Mouse (Mus musculus): ENCODE results near the gene Srebf2. TPM values are rescaled to one million over a fixed set of nuclear protein-coding genes. Genes with fewer than 3 reads are reported as not detected.
"Not testable (repeated sequence)": the region's sequence is repeated elsewhere in the genome, so short reads cannot be mapped to it uniquely, and the experiment has no call there.

Gene Srebf2
- total RNA-seq, 2 experiments from 2014 or later: 35.1 to 38.8 TPM

GRCm38 (mm10) chr15:82220003-82220675, 73.2 kb downstream of the Srebf2 start:
- DNase-seq: no peak
- intact Hi-C loops (cut with DNase I): no loop called here

- intact Hi-C loops (cut with DNase I): no loop called here
- no peak for DNase-seq
Observed at GRCm38 (mm10) chr15:82221104-82221860, 74.3 kb downstream of the Srebf2 start.

DNA sequence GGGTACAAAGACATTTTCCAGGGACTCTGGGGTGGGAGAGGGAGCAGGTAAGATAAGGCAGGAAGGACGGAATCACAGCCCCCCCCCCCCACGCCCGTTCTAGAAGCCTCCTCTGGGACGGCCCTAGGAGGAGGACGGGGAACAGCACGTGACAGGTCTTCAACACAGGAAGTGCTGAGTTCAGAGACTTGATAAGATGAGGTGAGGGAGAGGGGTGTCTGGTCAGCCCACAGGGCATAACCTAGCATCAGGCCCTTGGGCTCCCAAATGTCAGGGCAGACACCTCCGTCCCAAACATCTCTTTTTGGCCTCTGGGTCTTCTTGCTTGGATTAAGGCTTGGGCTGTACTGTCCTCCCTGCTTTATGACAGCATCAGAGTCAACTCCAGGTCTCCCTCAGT, 76.3 kb downstream of the Srebf2 start:
- intact Hi-C loops (cut with DNase I): no loop called here
- DNase-seq: no peak

DNA sequence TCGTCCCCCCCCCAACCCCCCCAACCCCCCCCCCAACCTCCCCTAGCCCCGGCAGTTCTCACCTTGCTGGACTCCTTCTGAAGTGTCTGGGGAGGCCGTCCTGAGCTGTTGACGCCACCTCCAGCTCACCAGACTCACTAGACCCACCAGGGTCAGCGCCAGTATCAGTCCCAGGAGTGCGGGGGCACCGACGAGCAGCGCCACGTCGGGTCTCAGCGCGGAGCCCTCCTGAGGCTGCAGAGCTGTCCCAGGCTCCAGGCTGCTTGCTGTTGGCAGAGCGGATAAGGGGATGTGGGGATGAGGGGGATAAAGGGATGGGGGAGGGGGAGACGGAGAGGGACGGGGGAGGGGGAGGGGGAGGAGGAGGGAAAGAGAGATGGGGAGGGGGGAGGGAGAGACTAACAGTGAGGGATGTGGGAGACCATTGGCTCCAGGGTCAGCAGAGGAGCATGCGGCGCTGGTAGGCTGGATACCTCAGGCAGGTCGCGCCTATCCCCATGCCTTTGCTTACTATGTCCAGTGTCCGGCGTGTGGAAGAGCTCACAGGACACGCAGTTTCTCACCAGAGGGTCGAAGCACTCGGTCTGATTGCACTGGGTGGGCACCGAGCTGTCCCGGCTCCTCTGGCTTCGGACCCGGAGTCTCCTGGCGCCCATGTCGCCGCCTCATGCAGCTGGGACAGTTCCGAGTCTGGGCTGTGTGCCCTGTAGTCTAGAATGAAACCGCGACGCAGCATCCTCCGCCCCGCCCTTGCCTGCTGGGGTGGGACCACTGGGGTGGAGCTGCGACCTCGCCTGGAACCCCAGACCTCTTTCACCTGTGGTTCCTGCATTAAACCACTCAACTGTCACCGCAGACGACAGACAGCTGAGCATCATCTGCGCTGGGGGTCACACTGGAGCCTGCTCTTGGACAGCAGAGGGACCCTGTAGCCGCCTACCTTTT, 76.9 kb downstream of the Srebf2 start, which contains the start of gene Tnfrsf13c:
TSS of gene Tnfrsf13c (minus strand) at position 713 of the 945 bp plus-strand sequence.
- intact Hi-C loops (cut with DNase I): no loop called here
- peak; percentile 44 to 56 for DNase-seq

DNA sequence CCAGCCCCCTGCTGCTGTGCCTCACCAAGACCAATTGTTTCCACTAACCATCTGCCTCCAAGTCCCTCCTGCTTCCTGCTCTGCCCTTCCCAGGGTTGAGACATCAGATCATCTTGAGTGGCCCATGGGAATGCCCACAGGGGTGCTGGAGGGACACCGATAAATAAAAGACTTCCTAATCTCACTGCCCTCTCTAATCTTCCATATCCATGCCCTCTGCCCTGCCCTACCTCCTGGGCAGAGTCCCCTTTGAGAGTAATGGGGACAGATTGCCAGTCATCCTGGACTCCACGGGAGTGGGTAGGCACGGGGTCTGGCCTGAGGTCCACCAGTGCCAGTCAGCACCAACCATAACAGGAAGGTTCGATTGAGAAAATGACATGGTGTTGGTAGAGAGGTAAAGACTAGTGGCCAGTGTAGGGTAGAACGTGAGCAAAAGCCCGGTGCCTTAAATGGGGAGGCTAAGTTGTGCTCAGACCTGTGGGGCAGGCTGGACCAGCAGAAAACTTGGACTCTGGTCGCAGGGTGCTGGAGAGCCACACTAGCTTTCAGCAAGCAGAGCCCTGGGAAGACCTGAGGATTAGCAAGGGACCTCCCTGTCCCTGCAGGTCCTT, 77.7 kb downstream of the Srebf2 start:
- no peak for DNase-seq
- intact Hi-C loops (cut with DNase I): no loop called here

GRCm38 (mm10) chr15:82225769-82226168, 78.8 kb downstream of the Srebf2 start:
- intact Hi-C loops (cut with DNase I): no loop called here
- DNase-seq: no peak

GRCm38 (mm10) chr15:82229542-82230045, 82.6 kb downstream of the Srebf2 start:
- intact Hi-C loops (cut with DNase I): no loop called here
- DNase-seq: no peak

DNA sequence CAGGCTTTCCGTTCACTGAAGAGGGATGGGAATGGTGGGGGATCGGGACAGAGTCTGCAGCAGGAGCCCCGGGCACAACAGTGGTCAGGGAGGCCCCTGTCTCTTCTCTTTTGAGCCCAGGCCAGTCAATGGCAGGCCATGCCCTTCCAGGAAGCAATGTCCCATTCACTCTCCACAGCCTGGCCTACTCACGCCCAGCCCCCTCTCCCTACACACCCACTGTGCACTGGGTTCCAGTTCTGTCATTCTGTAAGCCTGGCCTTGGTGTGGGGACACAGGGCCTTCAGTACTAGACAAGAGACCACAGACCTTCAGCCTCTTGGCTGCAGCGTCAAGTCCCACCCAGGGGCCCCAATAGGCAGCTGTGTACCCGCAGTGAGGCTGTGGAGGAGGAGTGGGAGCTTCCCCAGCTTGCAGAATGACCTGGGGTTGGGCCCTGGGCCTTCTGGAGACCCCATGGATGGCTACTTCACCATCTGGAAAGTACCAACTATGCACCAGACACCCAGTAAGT, 83.2 kb downstream of the Srebf2 start:
- DNase-seq: no peak
- intact Hi-C loops (cut with DNase I): no loop called here

GRCm38 (mm10) chr15:82231100-82231499, 84.1 kb downstream of the Srebf2 start:
- intact Hi-C loops (cut with DNase I): no loop called here
- DNase-seq: no peak

- peak; percentile 56 to 58 for DNase-seq
- intact Hi-C loops (cut with DNase I): no loop called here
Observed at GRCm38 (mm10) chr15:82231591-82232378, 84.8 kb downstream of the Srebf2 start.

- intact Hi-C loops (cut with DNase I): no loop called here
Observed at GRCm38 (mm10) chr15:82232651-82233050, 85.7 kb downstream of the Srebf2 start.

GRCm38 (mm10) chr15:82235661-82236060, 88.7 kb downstream of the Srebf2 start:
- intact Hi-C loops (cut with DNase I): loop anchor here (1.0 to 5.0 kb wide), 4 partner anchors 69 to 170 kb away; no protein-coding TSS in a partner anchor
- no peak for DNase-seq

More at GRCm38 (mm10) chr15:82232651-82233050, 85.7 kb downstream of the Srebf2 start:
- DNase-seq: no peak

GRCm38 (mm10) chr15:82236565-82236964, 89.6 kb downstream of the Srebf2 start:
- intact Hi-C loops (cut with DNase I): loop anchor here (1.0 to 5.0 kb wide), 3 partner anchors 98 to 171 kb away; no protein-coding TSS in a partner anchor
- peak; percentile 86 to 90 for DNase-seq

DNA sequence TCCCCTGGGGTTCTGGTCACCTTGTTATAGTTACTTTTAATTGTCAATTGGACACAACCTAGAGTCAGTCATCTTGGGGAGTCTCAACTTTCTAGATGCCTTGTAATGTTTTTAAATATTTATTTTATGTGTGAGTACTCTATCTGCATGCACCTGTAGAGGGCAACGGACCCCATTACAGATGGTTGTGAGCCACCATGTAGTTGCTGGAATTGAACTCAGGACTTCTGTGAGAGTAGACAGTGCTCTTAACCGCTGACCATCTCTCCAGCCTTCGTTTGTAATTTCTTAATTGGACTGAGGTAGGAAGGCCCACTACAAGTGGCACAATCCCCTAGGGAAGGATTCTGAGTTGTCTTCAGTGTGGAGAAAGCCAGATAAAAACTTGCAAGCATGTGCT, 96.3 kb downstream of the Srebf2 start:
- intact Hi-C loops (cut with DNase I): no loop called here
- no peak for DNase-seq

GRCm38 (mm10) chr15:82243742-82244114, 96.7 kb downstream of the Srebf2 start:
- intact Hi-C loops (cut with DNase I): no loop called here

DNA sequence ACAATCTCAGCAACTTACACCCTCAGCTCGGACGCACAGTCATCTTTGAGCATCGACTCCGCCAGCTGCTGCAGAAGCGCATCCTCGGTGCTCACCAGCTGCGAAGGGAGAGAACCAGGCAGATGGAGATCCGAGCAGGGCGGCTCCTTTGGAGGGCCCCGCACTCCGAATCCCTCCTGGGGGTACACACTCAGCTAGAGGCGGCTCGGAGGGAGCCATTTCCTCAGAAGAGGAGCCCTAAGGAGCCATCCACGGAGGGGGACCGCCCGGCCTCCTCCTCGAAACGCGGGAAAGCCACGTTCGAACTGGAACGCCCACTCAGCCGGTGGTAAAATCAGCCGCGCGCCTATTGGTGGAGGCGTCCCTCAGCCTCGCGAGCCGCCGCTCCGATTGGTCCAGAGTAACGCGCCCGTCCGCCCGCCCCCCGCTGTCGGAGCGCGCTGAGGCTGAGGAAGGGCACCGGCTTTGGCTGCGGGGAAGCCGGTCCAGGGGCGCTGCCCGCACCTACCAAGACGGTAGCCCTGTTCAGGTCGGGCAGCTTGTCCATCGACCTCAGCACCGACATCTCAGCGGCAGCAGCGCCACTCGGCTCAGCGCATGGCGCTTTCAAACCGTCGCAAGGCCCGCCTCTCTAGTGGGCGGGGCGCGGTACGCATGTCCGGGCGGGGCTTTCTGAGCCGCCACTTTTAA, 97.3 kb downstream of the Srebf2 start, which contains the start of gene Cenpm:
TSS of gene Cenpm (minus strand) at position 634 of the 690 bp plus-strand sequence.
- DNase-seq: peak; percentile 96
- intact Hi-C loops (cut with DNase I): no loop called here

More at GRCm38 (mm10) chr15:82243742-82244114, 96.7 kb downstream of the Srebf2 start:
- no peak for DNase-seq

DNA sequence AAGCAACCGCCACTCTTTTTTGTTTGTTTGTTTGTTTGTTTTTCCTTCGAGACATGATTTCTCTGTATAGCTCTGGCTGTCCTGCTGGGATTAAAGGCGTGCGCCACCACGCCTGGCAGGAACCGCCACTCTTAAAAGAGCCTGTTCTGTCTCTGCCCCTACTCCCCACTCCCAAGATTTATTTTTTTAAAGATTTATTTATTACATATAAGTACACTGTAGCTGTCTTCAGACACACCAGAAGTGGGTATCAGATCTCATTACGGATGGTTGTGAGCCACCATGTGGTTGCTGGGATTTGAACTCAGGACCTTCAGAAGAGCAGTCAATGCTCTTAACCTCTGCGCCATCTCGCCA, 97.8 kb downstream of the Srebf2 start:
- intact Hi-C loops (cut with DNase I); DNase-seq: not testable (repeated sequence)

DNA sequence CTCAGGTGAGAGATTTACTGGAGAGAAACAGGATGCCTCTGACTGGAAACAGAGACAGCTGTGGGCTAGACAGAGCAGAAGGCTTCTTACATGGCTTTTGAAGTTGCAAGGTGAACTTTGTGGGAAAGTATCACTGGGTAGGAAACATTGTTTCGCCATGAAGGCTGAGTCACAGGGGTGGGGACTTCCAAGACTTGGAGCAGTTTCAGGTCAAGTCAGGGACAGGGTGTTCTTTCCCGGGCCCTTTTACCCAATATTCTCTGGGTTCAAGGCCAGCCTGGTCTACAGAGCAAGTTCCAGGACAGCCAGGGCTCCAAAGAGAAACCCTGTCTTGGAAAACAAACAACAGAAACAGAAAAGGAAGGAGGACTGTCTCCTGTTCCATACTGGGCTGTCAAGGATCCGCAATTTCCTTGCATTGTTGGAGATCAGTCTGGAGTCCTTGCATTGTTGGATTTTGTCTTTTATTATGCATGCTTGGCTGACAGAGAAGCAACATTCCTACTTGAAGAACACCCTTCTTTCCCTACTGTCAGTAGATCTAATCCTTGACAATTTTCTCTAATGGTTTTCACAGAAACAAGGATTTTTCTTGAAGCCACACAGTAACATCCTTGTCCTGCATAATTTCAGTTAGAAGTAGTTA, 100.3 kb downstream of the Srebf2 start:
- DNase-seq: no peak
- intact Hi-C loops (cut with DNase I): no loop called here
